Mouse (Mus musculus) embryonic fibroblast, embryonic 13.5 days (primary cell): ENCODE results near the gene Nrsn2. TPM values are rescaled to one million over a fixed set of nuclear protein-coding genes. Genes with fewer than 3 reads are reported as not detected.

Experiments used
- H3K27ac ChIP-seq: 2 replicates; pipeline ENCODE4 v1.5.1; 2012; ENCODE audit warnings: low read length, control low read depth, inconsistent platforms; ENCODE audit not compliant: insufficient read depth
- H3K4me1 ChIP-seq: 2 replicates; pipeline ENCODE4 v1.6.1; 2011; ENCODE audit warnings: low read length; ENCODE audit not compliant: control insufficient read depth, insufficient read depth
- H3K4me3 ChIP-seq: 2 replicates; pipeline ENCODE4 v1.5.1; 2011; ENCODE audit warnings: mild to moderate bottlenecking, control low read depth, low read length; ENCODE audit not compliant: insufficient read depth
- CTCF ChIP-seq: IDR thresholded peaks from 2 replicates; pipeline ENCODE4 v1.5.1; 2011; ENCODE audit warnings: mild to moderate bottlenecking, control low read depth, low read length, moderate library complexity, borderline replicate concordance; ENCODE audit not compliant: insufficient read depth
- POLR2A ChIP-seq: IDR thresholded peaks from 2 replicates; pipeline ENCODE4 v1.6.1; 2011; ENCODE audit warnings: low read depth, mild to moderate bottlenecking, control low read depth, low read length, moderate library complexity
- polyA plus RNA-seq: library from polyadenylated mRNA; stranded (reverse); fragments of >200 nt; gene quantifications from 2 replicates; pipeline ENCODE4 v1.2.4, GENCODE M21; 2011; ENCODE audit warnings: low read depth; ENCODE audit not compliant: missing spikeins, insufficient read length

The Nrsn2 gene
- polyA plus RNA-seq, 1 experiment = not detected

DNA sequence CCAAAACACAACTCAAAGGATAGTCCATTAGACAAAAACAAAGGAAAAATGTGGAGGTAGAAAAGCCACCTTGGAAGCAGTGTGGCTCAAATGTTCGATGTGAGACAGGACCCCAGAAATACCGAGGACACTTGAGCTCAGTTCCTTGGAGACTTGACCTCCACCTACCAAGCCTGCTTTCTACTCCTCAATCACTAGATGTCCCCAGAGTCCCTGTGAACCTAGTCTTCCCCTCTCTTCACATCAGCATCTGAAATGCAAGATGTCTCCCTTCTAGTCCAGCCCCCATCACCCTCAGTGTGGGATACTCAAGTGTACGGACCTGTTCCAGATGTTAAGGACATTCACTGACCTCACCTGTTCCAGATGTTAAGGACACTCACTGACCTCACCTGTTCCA, 16.3 kb upstream of the Nrsn2 start:
- no peak; the same call in 1 of the 2 replicates for TF ChIP-seq POLR2A
- peak; percentile 34; the same call in 1 of the 2 replicates for TF ChIP-seq CTCF
- no peak overlapping the region for H3K4me3 ChIP-seq
- H3K27ac ChIP-seq = no peak overlapping the region
- no peaks in the 10 kb centered on the region for H3K4me1 ChIP-seq

DNA sequence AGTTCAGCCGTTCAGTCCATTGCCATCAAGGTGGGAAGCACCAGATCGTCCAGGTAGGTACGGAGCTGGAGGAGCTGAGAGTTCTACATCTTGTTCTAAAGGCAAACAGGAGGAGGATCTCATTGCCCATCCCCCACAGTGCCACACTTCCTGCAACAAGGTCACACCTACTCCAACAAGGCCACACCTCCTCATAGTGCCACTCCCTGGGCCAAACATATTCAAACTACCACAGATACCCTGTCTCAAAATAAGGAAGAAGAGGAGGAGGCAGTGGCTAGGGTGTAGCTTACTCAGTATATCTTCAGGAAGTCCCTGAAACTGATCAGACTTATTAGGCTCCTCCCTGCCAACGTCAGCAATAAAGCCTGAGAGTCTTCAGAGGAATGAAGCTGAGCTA, 7.8 kb upstream of the Nrsn2 start:
- Histone ChIP-seq H3K4me3 (no peak overlapping the region), H3K4me1 (no peaks in the 10 kb centered on the region), H3K27ac (no peak overlapping the region)
- TF ChIP-seq CTCF = no peak
- no peak for TF ChIP-seq POLR2A

DNA sequence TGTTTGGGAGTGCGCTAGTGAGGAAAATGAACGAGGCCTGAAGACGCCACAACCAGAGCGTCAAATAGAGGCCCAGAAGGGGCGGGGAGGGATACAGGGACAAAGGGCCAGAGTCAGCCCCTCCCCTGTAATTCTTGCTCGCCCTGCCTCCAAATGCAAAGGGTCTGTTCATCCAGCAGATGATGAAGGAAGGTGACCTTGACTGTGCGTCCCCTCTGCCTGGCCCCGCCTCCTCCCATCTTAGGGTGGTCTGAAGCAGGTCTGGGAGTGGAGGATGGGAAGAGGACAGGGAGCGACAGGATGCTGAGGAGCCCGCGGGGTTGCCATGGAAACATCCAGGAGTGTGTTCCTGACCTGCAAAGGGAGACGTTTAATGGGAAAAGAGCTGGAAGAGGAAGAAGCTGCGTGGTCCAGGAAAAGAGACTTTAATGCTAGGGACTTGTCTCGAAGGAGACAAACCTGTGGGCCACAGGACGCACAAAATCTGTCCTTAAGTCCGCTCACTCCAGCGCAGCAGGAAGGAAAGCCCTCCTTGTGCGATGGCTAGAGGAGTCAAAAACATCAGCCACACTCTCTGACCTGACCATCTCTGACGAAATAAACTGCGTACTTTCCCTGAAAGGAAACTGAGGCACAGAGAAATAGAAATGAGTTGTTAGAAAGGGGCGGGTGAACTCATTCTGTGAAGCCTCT, 640 bp downstream of the Nrsn2 start:
- TF ChIP-seq POLR2A = no peak
- no peak for TF ChIP-seq CTCF
- H3K4me3 ChIP-seq = no peak overlapping the region
- H3K4me1 ChIP-seq = no peaks in the 10 kb centered on the region
- no peak overlapping the region for H3K27ac ChIP-seq

DNA sequence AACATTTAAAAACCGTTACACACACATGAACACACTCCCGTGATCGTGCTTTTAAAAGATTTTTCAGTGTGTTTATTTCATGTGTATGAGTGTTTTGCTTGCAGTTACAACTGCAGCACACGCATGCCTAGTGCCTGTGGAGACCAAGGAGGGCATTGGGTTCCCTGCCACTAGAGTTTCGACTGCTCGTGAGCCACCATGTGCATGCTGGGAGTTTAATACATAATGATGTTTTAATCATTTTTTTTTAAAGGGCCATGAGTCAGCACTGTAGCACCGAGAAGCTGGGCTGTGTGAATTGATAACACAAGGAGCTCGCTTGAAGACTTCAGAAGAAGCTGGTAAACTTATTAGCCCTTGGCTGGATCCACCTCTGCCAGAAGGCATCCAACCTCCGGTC, 2.9 kb downstream of the Nrsn2 start:
- Histone ChIP-seq H3K27ac (no peak overlapping the region), H3K4me1 (no peaks in the 10 kb centered on the region), H3K4me3 (no peak overlapping the region)
- no peak for TF ChIP-seq CTCF
- TF ChIP-seq POLR2A = no peak

DNA sequence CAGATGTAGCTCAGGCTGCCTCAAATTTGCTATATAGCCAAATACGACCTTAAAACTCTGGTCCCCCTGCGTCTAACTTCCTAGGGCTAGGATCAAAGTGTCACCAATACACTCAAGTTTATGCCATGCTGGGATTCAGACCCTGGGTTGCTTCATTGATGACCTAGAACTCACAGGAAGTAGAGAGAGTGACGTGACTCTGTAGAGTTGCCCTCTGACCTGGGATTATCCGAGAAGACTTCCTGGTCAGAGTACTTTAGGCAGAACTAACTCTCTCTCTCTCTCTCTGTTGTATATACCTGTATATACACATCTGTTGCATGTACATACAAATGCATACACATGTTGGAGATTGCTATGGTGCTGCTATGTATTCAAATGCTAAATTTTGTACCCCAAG, 3.8 kb downstream of the Nrsn2 start:
- H3K4me3 ChIP-seq = no peak overlapping the region
- TF ChIP-seq CTCF (no peak), POLR2A (no peak)
- H3K4me1 ChIP-seq = no peaks in the 10 kb centered on the region
- no peak overlapping the region for H3K27ac ChIP-seq

DNA sequence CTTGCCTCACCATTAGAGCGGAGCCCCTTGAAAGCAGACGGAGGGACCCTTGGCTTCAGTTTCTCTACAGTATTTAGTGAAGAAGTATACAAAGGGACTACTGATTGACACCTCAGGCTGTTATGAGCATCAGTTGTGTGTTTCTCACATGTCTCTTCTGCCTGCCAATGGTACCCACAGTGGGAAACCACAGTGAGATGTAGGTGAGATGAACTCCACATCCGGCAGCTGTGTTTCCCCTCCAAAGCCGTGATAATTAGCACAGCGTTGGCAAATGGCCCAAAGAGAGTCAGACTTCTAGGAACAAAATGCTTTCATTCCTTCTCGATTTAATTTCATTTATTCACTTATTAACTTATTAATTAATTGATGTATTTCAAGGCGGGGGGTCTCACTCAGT, 4.3 kb downstream of the Nrsn2 start:
- Histone ChIP-seq H3K4me1 (no peaks in the 10 kb centered on the region), H3K27ac (no peak overlapping the region), H3K4me3 (no peak overlapping the region)
- TF ChIP-seq CTCF = no peak
- TF ChIP-seq POLR2A = no peak

DNA sequence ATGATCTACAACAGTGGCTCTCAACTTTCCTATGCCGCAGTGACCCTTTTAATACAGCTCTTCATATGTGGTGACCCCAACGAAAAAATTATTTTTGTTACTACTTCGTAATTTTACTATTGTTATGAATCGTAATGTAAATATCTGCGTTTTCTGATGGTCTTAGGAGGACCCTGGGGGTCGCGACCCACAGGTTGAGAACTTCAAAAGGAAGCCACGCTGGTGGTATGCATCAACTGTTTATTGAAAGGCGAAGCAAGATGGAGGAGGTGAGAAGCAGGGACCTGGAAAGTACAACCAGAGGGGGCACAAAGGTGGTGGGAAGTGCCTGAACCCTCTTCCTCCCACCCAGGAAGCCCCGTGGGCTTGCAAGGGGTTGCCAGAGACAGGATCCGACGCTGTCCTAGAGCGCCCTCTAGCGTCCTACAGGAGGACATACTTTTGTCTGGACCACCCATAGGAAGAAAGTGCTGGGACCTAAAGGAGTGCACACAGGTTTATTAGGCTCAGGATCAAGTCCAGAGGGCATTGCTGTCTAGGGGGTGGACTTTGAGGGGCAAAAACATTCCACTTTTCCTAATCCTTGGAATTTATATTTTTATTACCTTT, 7.8 kb downstream of the Nrsn2 start:
- TF ChIP-seq POLR2A (no peak), CTCF (peak; percentile 88)
- Histone ChIP-seq H3K4me1 (no peaks in the 10 kb centered on the region), H3K27ac (no peak overlapping the region), H3K4me3 (no peak overlapping the region)

DNA sequence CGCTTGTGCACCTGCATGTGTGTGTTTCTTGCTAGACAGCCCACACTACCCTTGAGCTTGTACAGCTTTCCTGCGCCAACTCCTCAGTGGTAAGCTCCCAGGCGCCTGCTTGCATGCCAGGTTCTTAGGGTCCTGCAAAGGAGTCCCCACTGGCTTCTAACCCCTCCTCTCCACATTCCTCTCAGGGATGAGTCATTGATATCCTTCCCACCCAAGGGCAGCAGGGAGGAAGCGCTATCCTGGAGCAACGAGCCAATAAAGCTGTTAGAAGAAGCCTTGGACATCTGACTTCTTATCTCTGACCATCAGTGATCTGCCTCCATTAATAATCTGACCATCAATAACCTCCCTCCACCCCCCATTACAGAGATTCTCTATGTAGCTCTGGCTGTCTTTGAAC, 8.5 kb downstream of the Nrsn2 start:
- TF ChIP-seq CTCF = no peak
- no peak for TF ChIP-seq POLR2A

DNA sequence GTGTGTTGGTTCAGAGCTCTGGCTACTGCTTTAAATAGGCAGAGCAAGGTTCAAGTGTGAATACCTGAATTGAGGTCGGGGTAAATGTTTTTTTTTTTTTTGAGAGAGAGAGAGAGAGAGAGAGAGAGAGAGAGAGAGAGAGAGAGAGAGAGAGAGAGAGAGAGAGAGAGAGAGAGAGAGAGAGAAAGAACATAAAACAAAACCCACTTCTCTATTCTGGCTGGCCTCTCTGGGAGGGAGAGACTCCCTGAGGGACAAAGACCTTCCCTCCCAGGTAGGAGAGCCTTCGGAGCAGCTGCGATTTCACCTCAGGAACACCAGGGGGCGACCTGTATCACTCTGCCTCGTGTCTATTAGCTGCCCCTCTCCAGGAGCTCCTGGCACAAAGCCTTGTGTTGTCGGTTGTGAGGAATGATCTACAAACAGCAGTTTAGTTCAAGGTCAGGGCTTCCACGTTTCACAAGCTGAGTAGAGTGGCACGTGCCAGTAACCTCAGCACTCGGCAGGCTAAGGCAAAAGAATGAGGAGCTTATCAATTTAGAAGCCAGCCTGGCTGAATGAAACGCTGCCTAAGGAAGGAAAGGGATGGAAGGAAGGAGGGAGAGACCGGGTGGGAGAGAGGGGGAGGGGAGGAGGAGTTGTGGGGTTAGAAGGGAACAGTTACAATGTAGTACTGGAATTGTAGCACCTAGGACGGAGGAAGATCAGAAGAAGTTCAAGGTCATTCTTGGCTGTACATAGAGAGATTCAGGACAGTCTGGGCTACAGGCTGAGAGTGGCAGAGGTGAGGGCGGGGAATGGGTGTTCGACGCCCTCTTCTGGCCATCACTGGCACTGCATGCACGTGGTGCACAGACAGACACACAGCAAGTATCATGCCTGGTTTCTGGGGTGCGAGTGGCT, 12.9 kb downstream of the Nrsn2 start:
- H3K4me3 ChIP-seq = no peak overlapping the region
- no peak overlapping the region for H3K27ac ChIP-seq
- TF ChIP-seq POLR2A = no peak
- peak; percentile 90 for TF ChIP-seq CTCF
- H3K4me1 ChIP-seq = no peaks in the 10 kb centered on the region

More for the DNA sequence above, 8.5 kb downstream of the Nrsn2 start:
- Histone ChIP-seq H3K4me3 (no peak overlapping the region), H3K27ac (no peak overlapping the region), H3K4me1 (no peaks in the 10 kb centered on the region)
